Mouse (Mus musculus): ENCODE results near the gene Eps15. TPM values are rescaled to one million over a fixed set of nuclear protein-coding genes. Genes with fewer than 3 reads are reported as not detected.

The Eps15 gene
- polyA plus RNA-seq, 1 experiment from 2014 or later: 45.2 TPM

GRCm38 (mm10) chr4:109245016-109245620, 35.0 kb upstream of the Eps15 start:
- no peaks in the 10 kb centered on the region for H3K36me3 ChIP-seq (ENCODE audit: control insufficient read depth, insufficient read depth, low read length)
- 81% methylated on average over 6 of the region's 6 CpGs for WGBS
- H3K27me3 ChIP-seq (replicated peaks; ENCODE audit: control insufficient read depth, insufficient read depth, low read length): no peaks in the 10 kb centered on the region
- no peak overlapping the region for H3K4me2 ChIP-seq (ENCODE audit: low read length)
- no peak overlapping the region for H3K27ac ChIP-seq (ENCODE audit: low read depth, low read length)
- H3K4me3 ChIP-seq (ENCODE audit: low read depth, low read length): no peak overlapping the region
- no peak overlapping the region for H3K9ac ChIP-seq (ENCODE audit: low read length)
- no peaks in the 10 kb centered on the region for H3K9me3 ChIP-seq (replicated peaks; ENCODE audit: control insufficient read depth, low read length)
- no peaks in the 10 kb centered on the region; the same call in 1 of the 2 replicates for H3K4me1 ChIP-seq (ENCODE audit: control insufficient read depth, insufficient read depth, low read length)
- no peak for ATAC-seq
- DNase-seq (ENCODE audit: low spot score): no peak

GRCm38 (mm10) chr4:109251605-109252004, 28.5 kb upstream of the Eps15 start:
- Histone ChIP-seq H3K9me3 (replicated peaks; ENCODE audit: control insufficient read depth, low read length) (no peaks in the 10 kb centered on the region), H3K27ac (ENCODE audit: low read depth, low read length) (no peak overlapping the region), H3K4me2 (ENCODE audit: low read length) (no peak overlapping the region), H3K36me3 (ENCODE audit: control insufficient read depth, insufficient read depth, low read length) (no peaks in the 10 kb centered on the region), H3K4me3 (ENCODE audit: low read depth, low read length) (no peak overlapping the region), H3K27me3 (replicated peaks; ENCODE audit: control insufficient read depth, insufficient read depth, low read length) (no peaks in the 10 kb centered on the region), H3K9ac (ENCODE audit: low read length) (no peak overlapping the region), H3K4me1 (ENCODE audit: control insufficient read depth, insufficient read depth, low read length) (no peaks in the 10 kb centered on the region)
- ATAC-seq (no peak), DNase-seq (ENCODE audit: low spot score) (peak; percentile 11)
- 57% methylated on average over 3 of the region's 3 CpGs for WGBS

- Histone ChIP-seq H3K4me1 (ENCODE audit: control insufficient read depth, insufficient read depth, low read length) (no peaks in the 10 kb centered on the region), H3K9me3 (replicated peaks; ENCODE audit: control insufficient read depth, low read length) (no peaks in the 10 kb centered on the region), H3K9ac (ENCODE audit: low read length) (no peak overlapping the region), H3K36me3 (ENCODE audit: control insufficient read depth, insufficient read depth, low read length) (no peaks in the 10 kb centered on the region), H3K4me3 (ENCODE audit: low read depth, low read length) (no peak overlapping the region), H3K27ac (ENCODE audit: low read depth, low read length) (no peak overlapping the region), H3K27me3 (replicated peaks; ENCODE audit: control insufficient read depth, insufficient read depth, low read length) (no peaks in the 10 kb centered on the region), H3K4me2 (ENCODE audit: low read length) (no peak overlapping the region)
- 83% methylated on average over 4 of the region's 4 CpGs for WGBS
- no peak for ATAC-seq
- DNase-seq (ENCODE audit: low spot score): no peak
Measured at GRCm38 (mm10) chr4:109252199-109252598, 27.9 kb upstream of the Eps15 start.

- DNase-seq (ENCODE audit: low spot score) (no peak), ATAC-seq (no peak)
- Histone ChIP-seq H3K9me3 (replicated peaks; ENCODE audit: control insufficient read depth, low read length) (no peaks in the 10 kb centered on the region), H3K4me3 (ENCODE audit: low read depth, low read length) (no peak overlapping the region), H3K27me3 (replicated peaks; ENCODE audit: control insufficient read depth, insufficient read depth, low read length) (no peaks in the 10 kb centered on the region), H3K36me3 (ENCODE audit: control insufficient read depth, insufficient read depth, low read length) (no peaks in the 10 kb centered on the region), H3K4me2 (ENCODE audit: low read length) (no peak overlapping the region), H3K4me1 (ENCODE audit: control insufficient read depth, insufficient read depth, low read length) (no peaks in the 10 kb centered on the region), H3K9ac (ENCODE audit: low read length) (no peak overlapping the region), H3K27ac (ENCODE audit: low read depth, low read length) (no peak overlapping the region)
- 87% methylated on average over 11 of the region's 11 CpGs for WGBS
Measured at GRCm38 (mm10) chr4:109253664-109254151, 26.4 kb upstream of the Eps15 start.

- H3K4me2 ChIP-seq (ENCODE audit: low read length): no peak overlapping the region
- H3K36me3 ChIP-seq (ENCODE audit: control insufficient read depth, insufficient read depth, low read length): no peaks in the 10 kb centered on the region
- WGBS: 84% methylated on average over 5 of the region's 5 CpGs
- ATAC-seq (no peak), DNase-seq (ENCODE audit: low spot score) (no peak)
- no peak overlapping the region for H3K27ac ChIP-seq (ENCODE audit: low read depth, low read length)
- no peaks in the 10 kb centered on the region for H3K4me1 ChIP-seq (ENCODE audit: control insufficient read depth, insufficient read depth, low read length)
- no peak overlapping the region for H3K4me3 ChIP-seq (ENCODE audit: low read depth, low read length)
- no peak overlapping the region for H3K9ac ChIP-seq (ENCODE audit: low read length)
- H3K27me3 ChIP-seq (replicated peaks; ENCODE audit: control insufficient read depth, insufficient read depth, low read length): no peaks in the 10 kb centered on the region
- H3K9me3 ChIP-seq (replicated peaks; ENCODE audit: control insufficient read depth, low read length): no peaks in the 10 kb centered on the region
Measured at GRCm38 (mm10) chr4:109254511-109254910, 25.6 kb upstream of the Eps15 start.

GRCm38 (mm10) chr4:109255321-109255720, 24.7 kb upstream of the Eps15 start:
- H3K27ac ChIP-seq (ENCODE audit: low read depth, low read length): no peak overlapping the region
- H3K27me3 ChIP-seq (replicated peaks; ENCODE audit: control insufficient read depth, insufficient read depth, low read length): no peaks in the 10 kb centered on the region
- no peaks in the 10 kb centered on the region for H3K4me1 ChIP-seq (ENCODE audit: control insufficient read depth, insufficient read depth, low read length)
- no peak overlapping the region for H3K9ac ChIP-seq (ENCODE audit: low read length)
- H3K36me3 ChIP-seq (ENCODE audit: control insufficient read depth, insufficient read depth, low read length): no peaks in the 10 kb centered on the region
- no peak overlapping the region for H3K4me2 ChIP-seq (ENCODE audit: low read length)
- no peaks in the 10 kb centered on the region for H3K9me3 ChIP-seq (replicated peaks; ENCODE audit: control insufficient read depth, low read length)
- DNase-seq (ENCODE audit: low spot score): no peak
- WGBS: 86% methylated on average over 2 of the region's 2 CpGs
- H3K4me3 ChIP-seq (ENCODE audit: low read depth, low read length): no peak overlapping the region
- no peak for ATAC-seq

- H3K9me3 ChIP-seq (replicated peaks; ENCODE audit: control insufficient read depth, low read length): no peaks in the 10 kb centered on the region
- no peak for ATAC-seq
- no peak overlapping the region for H3K9ac ChIP-seq (ENCODE audit: low read length)
- no peaks in the 10 kb centered on the region for H3K4me1 ChIP-seq (ENCODE audit: control insufficient read depth, insufficient read depth, low read length)
- H3K36me3 ChIP-seq (ENCODE audit: control insufficient read depth, insufficient read depth, low read length): no peaks in the 10 kb centered on the region
- H3K27ac ChIP-seq (ENCODE audit: low read depth, low read length): no peak overlapping the region
- DNase-seq (ENCODE audit: low spot score): no peak
- WGBS: 84% methylated on average over 11 of the region's 11 CpGs
- H3K4me2 ChIP-seq (ENCODE audit: low read length): no peak overlapping the region
- H3K27me3 ChIP-seq (replicated peaks; ENCODE audit: control insufficient read depth, insufficient read depth, low read length): no peaks in the 10 kb centered on the region
- no peak overlapping the region for H3K4me3 ChIP-seq (ENCODE audit: low read depth, low read length)
Measured at GRCm38 (mm10) chr4:109255727-109256417, 24.2 kb upstream of the Eps15 start.

- DNase-seq (ENCODE audit: low spot score): no peak
- Histone ChIP-seq H3K27ac (ENCODE audit: low read depth, low read length) (no peak overlapping the region), H3K4me3 (ENCODE audit: low read depth, low read length) (no peak overlapping the region), H3K9ac (ENCODE audit: low read length) (no peak overlapping the region), H3K4me1 (ENCODE audit: control insufficient read depth, insufficient read depth, low read length) (no peaks in the 10 kb centered on the region), H3K4me2 (ENCODE audit: low read length) (no peak overlapping the region), H3K36me3 (ENCODE audit: control insufficient read depth, insufficient read depth, low read length) (no peaks in the 10 kb centered on the region), H3K9me3 (replicated peaks; ENCODE audit: control insufficient read depth, low read length) (no peaks in the 10 kb centered on the region), H3K27me3 (replicated peaks; ENCODE audit: control insufficient read depth, insufficient read depth, low read length) (no peaks in the 10 kb centered on the region)
- 83% methylated on average over 6 of the region's 6 CpGs for WGBS
- ATAC-seq: no peak
Measured at GRCm38 (mm10) chr4:109256791-109257190, 23.3 kb upstream of the Eps15 start.

GRCm38 (mm10) chr4:109257639-109258038, 22.4 kb upstream of the Eps15 start:
- Histone ChIP-seq H3K4me2 (ENCODE audit: low read length) (no peak overlapping the region), H3K4me1 (ENCODE audit: control insufficient read depth, insufficient read depth, low read length) (no peaks in the 10 kb centered on the region), H3K27me3 (replicated peaks; ENCODE audit: control insufficient read depth, insufficient read depth, low read length) (no peaks in the 10 kb centered on the region), H3K4me3 (ENCODE audit: low read depth, low read length) (no peak overlapping the region), H3K36me3 (ENCODE audit: control insufficient read depth, insufficient read depth, low read length) (no peaks in the 10 kb centered on the region), H3K9ac (ENCODE audit: low read length) (no peak overlapping the region), H3K9me3 (replicated peaks; ENCODE audit: control insufficient read depth, low read length) (no peaks in the 10 kb centered on the region), H3K27ac (ENCODE audit: low read depth, low read length) (no peak overlapping the region)
- ATAC-seq (no peak), DNase-seq (ENCODE audit: low spot score) (no peak)
